Mouse (Mus musculus) forebrain, embryonic 14.5 days (tissue): ENCODE measurements at regions not wholly inside any gene's neighbourhood (a gene's known extent, or its start where the extent isn't known, plus 50 kb on each side); places are given as distances from the start of the nearest gene placed in this dataset.

Source experiments
- ATAC-seq: fragments of 200-750 bp; cut with Nextera tagmentation; 2 replicates; pipeline ENCODE4 v1.8.0; 2017; ENCODE audit warnings: mild to moderate bottlenecking, moderate library complexity
- DNase-seq: peaks from one replicate; pipeline ENCODE4 v3.0.0-alpha.2; 2015; ENCODE audit warnings: low spot score
- H3K27ac ChIP-seq: fragments of 300-500 bp; sonication (generic); 2 replicates; pipeline ENCODE4 v1.5.1; 2014; ENCODE audit warnings: low read depth, mild to moderate bottlenecking, control low read depth, low read length, moderate library complexity
- H3K27me3 ChIP-seq: fragments of 300-500 bp; sonication (generic); replicated peaks from 2 replicates; pipeline ENCODE4 v1.6.1; 2014; ENCODE audit warnings: low read length, control low read depth, mixed read lengths; ENCODE audit not compliant: control insufficient read depth, insufficient read depth
- H3K36me3 ChIP-seq: fragments of 300-500 bp; sonication (generic); 2 replicates; pipeline ENCODE4 v1.6.1; 2014; ENCODE audit warnings: low read length, control low read depth; ENCODE audit not compliant: control insufficient read depth, insufficient read depth
- H3K4me1 ChIP-seq: fragments of 300-500 bp; sonication (generic); 2 replicates; pipeline ENCODE4 v1.6.1; 2014; ENCODE audit warnings: antibody characterized with exemption, low read length, control low read depth; ENCODE audit not compliant: control insufficient read depth, insufficient read depth
- H3K4me2 ChIP-seq: fragments of 300-500 bp; sonication (generic); 2 replicates; pipeline ENCODE4 v1.6.1; 2014; ENCODE audit warnings: mild to moderate bottlenecking, control low read depth, low read length
- H3K4me3 ChIP-seq: fragments of 300-500 bp; sonication (generic); 2 replicates; pipeline ENCODE4 v1.5.1; 2014; ENCODE audit warnings: low read depth, low read length, control low read depth
- H3K9ac ChIP-seq: fragments of 300-500 bp; sonication (generic); 2 replicates; pipeline ENCODE4 v1.6.1; 2014; ENCODE audit warnings: mild to moderate bottlenecking, low read length, control low read depth, moderate library complexity
- H3K9me3 ChIP-seq: fragments of 300-500 bp; sonication (generic); replicated peaks from 2 replicates; pipeline ENCODE4 v1.6.1; 2016; ENCODE audit warnings: low read length, control low read depth, mixed read lengths; ENCODE audit not compliant: control insufficient read depth
- WGBS: fragments of 180-500 bp; shearing (Covaris S2); extraction: QIAGEN DNeasy Blood & Tissue Kit; methylation state at CpG from one replicate; pipeline ENCODE4 v1.1.7; 2014; 5-methylcytosine and 5-hydroxymethylcytosine counted together

DNA sequence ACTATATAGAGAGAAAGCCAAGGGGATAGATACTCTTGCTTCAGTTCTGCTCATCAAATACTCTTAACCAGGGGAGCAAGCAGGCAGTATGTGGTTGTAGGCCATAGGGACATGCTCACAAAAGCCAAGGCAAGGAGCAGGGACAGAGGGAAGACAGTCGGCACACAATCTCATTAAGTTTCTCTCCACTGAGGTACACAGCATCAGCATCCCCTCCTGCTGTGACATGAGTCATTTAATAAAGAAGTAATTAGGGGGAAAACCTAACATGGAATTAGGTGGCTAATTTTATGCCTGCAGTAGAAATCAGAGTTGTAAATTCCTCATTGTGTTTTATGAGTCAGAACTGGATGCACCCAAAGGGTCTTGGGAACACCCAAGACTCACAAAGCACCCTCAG lies 203.2 kb downstream of the Pdgfra start:
- Histone ChIP-seq H3K4me3 (no peak overlapping the region), H3K36me3 (no peaks in the 10 kb centered on the region), H3K4me2 (no peak overlapping the region), H3K9ac (no peak overlapping the region), H3K9me3 (no peaks in the 10 kb centered on the region), H3K27ac (no peak overlapping the region), H3K27me3 (peaks cover 14% of the 10 kb centered on the region), H3K4me1 (no peaks in the 10 kb centered on the region)
- WGBS: 6% methylated on average over 1 of the region's 1 CpGs
- DNase-seq: no peak
- ATAC-seq: no peak

DNA sequence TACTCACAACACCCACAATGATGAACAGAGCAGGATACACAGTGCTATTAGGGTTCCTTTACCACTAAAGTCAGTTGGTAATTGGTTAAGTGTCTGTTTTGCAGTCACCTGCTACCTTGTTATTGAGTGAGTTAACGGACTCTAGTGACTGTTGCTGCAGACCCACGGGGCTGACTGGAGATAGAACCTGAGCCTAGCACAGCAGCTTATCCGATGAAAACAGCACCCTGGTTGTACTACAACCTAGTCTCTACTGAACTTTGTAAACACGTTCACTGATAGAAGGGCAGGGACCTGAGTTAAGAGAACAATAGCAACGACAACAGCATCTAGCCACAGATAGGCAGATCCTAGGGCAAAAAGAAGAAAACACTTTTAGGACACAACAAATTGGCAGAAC lies 206.8 kb downstream of the Pdgfra start:
- H3K4me1 ChIP-seq: no peaks in the 10 kb centered on the region
- WGBS: 85% methylated on average over 5 of the region's 5 CpGs
- no peak overlapping the region for H3K9ac ChIP-seq
- H3K27ac ChIP-seq: no peak overlapping the region
- no peak overlapping the region for H3K4me3 ChIP-seq
- no peaks in the 10 kb centered on the region for H3K9me3 ChIP-seq
- DNase-seq (no peak), ATAC-seq (no peak)
- H3K36me3 ChIP-seq: no peaks in the 10 kb centered on the region
- H3K27me3 ChIP-seq: no peaks in the 10 kb centered on the region
- H3K4me2 ChIP-seq: no peak overlapping the region

DNA sequence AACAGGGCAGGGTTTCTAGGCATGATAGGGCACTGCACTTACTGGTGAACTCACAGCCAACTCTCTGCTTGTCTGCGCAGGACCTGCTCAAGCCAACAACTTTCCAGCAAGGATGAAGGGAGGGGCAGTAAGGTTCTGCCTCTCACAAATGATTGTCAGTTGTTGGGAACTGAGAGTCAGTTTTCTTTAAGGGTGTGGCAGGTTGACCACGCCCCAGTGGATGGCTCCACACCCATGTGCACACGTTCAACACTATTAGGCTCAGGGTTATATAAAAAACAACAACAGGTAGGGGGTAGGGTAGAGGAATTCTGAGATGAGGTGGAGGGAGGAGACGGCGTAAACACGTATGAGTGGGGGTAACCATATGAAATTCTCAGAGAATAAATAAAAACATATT lies 210.9 kb upstream of the Kit start:
- Histone ChIP-seq H3K27me3 (no peaks in the 10 kb centered on the region), H3K4me3 (no peak overlapping the region), H3K9ac (no peak overlapping the region), H3K4me1 (no peaks in the 10 kb centered on the region), H3K27ac (no peak overlapping the region), H3K9me3 (no peaks in the 10 kb centered on the region), H3K36me3 (no peaks in the 10 kb centered on the region), H3K4me2 (no peak overlapping the region)
- 87% methylated on average over 6 of the region's 6 CpGs for WGBS
- no peak for DNase-seq
- no peak for ATAC-seq

DNA sequence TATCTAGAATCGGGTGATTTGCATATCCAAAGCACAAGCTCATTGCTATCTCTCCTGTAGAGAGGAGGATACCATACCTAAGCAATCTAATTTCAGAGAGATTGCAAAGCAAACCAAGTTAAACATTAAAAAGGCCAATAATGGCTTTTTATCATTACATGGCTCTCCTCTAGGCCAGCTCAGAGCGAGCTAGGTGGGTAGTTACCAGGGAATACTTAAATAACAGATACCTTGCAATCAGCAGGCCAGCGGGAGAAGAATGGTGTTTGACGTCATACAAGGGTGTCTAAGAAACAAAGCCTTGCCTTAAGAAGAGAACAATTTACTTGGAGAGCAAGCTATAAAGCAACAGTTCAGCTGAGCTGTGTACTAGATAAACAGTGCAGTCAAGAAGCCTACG lies 207.4 kb upstream of the Kit start:
- no peaks in the 10 kb centered on the region for H3K27me3 ChIP-seq
- H3K36me3 ChIP-seq: no peaks in the 10 kb centered on the region
- no peak overlapping the region for H3K9ac ChIP-seq
- no peaks in the 10 kb centered on the region for H3K4me1 ChIP-seq
- no peak overlapping the region for H3K4me3 ChIP-seq
- no peak for ATAC-seq
- H3K4me2 ChIP-seq: no peak overlapping the region
- H3K9me3 ChIP-seq: no peaks in the 10 kb centered on the region
- 79% methylated on average over 5 of the region's 5 CpGs for WGBS
- no peak overlapping the region for H3K27ac ChIP-seq
- DNase-seq: no peak

DNA sequence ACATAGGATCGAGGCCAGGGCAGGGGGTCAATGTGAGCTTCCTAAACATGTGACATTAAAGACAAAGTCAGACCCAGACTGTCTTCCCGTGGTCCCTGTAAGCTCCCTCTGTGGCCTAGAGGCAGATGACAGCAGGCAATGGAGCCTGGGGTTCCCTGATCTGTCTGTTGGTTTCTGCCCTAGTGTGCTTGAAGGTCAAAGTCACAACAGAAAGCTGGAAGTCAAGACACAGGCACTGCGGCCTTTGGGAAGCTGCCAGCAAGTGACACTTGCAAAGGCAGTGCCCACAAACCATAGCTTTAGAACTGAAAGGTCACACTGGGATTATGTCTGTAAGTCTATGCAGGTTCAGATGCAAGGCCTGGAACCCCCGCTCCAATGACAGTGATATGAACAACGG lies 206.0 kb upstream of the Kit start:
- 90% methylated on average over 5 of the region's 5 CpGs for WGBS
- Histone ChIP-seq H3K4me1 (no peaks in the 10 kb centered on the region), H3K9ac (no peak overlapping the region), H3K27ac (no peak overlapping the region), H3K4me3 (no peak overlapping the region), H3K36me3 (no peaks in the 10 kb centered on the region), H3K27me3 (no peaks in the 10 kb centered on the region), H3K4me2 (no peak overlapping the region), H3K9me3 (0 out of 2 replicates have a peak, but pooled peaks cover 2% of the 10 kb centered on the region)
- ATAC-seq (no peak), DNase-seq (no peak)

DNA sequence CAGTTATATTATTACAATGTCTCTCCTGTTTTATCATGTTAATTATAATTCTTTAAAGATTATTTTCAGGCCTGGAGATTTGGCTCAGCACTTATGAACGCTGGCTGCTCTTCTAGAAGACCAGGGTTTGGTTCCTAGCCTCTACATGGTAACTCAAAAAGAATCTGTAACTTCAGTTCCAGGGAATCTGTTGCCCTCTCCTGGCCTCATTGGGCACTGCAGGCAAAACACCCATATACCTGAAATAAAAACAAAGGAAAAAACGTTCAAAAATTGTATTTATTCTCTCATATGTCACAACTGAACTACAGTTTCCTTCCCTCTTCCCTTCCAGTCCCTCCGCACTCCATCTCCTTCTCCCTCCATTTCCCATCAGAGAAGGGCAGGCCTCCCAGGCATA lies 201.9 kb upstream of the Kit start:
- H3K9me3 ChIP-seq: 0 out of 2 replicates have a peak, but pooled peaks cover 2% of the 10 kb centered on the region
- DNase-seq: no peak
- no peak overlapping the region for H3K9ac ChIP-seq
- no peak overlapping the region for H3K4me3 ChIP-seq
- H3K27me3 ChIP-seq: no peaks in the 10 kb centered on the region
- no peak overlapping the region for H3K4me2 ChIP-seq
- no peak overlapping the region for H3K27ac ChIP-seq
- WGBS: 62% methylated on average over 3 of the region's 3 CpGs
- no peaks in the 10 kb centered on the region for H3K36me3 ChIP-seq
- no peaks in the 10 kb centered on the region; the same call in 1 of the 2 replicates for H3K4me1 ChIP-seq
- no peak for ATAC-seq

DNA sequence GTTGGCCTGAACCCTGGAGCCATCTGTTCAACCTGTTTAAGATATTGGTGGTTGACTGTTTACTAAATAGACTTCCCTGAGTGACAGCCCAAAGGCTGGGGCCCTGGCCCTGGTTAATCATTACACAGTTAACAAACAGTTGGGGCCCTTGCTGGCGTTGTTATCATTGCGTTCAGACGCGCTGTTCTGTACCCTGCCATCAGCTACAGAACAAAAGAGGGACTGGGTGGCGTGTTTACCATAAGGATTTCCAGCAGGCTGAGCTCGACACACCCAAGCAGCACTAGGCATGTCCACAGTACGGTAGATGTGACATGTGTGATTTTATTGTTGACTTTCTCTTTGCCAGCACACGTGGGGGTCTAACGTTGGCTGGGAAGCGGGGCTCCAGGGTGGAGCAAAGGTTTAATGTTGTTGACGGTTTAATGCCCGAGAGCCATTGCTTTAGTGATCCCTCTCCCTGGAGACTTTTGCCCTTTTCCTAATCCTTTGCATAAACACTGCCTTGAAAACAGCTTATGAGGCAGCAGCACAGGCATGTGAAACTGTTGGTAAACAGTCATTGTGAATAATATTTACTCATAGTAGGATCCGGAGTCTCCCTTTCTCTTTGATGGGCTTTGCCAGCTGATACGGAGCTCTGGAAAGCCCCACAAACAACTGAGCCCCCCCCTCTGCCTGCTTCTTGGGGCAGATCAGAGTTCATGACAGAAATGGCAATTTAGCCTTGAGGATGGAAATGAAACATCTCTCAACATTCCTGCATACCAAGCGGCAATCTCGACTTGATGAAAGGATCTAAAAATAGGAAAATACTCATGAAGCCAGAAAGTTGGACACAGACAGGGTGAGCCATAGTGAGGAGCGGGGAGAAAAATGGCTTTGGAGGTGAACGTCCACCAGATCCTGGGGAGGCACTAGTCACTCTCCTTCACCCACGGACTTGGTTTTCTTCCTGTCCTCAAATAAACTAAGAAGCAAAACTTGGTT lies 197.1 kb upstream of the Kit start:
- ATAC-seq (no peak), DNase-seq (peak; percentile 16)
- Histone ChIP-seq H3K36me3 (no peaks in the 10 kb centered on the region), H3K9me3 (no peaks in the 10 kb centered on the region), H3K4me1 (no peaks in the 10 kb centered on the region; the same call in 1 of the 2 replicates), H3K9ac (no peak overlapping the region), H3K4me2 (no peak overlapping the region), H3K27ac (no peak overlapping the region), H3K4me3 (no peak overlapping the region), H3K27me3 (no peaks in the 10 kb centered on the region)
- WGBS: 66% methylated on average over 19 of the region's 19 CpGs

DNA sequence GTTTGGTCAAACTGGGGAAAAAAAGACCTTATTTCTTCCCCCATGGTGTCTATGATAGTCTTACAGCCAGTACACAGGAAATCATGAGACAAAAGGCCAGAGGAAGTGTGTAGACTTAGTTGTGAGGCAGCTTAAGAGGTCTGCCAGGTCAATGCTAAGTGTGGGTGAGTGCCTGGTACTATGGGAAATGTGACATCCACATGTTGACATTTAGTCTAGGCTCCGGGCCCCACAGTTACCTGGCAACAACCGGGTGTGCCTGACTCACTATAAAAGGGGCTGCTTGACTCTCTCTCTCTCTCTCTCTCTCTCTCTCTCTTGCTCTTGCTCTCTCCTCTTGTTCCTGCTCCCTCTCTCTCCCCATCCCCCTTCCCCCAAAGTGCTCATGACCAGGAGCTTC lies 196.1 kb upstream of the Kit start:
- WGBS: 82% methylated on average over 2 of the region's 2 CpGs
- DNase-seq: no peak
- no peaks in the 10 kb centered on the region; the same call in 1 of the 2 replicates for H3K4me1 ChIP-seq
- H3K4me2 ChIP-seq: no peak overlapping the region
- no peak overlapping the region for H3K9ac ChIP-seq
- no peaks in the 10 kb centered on the region for H3K36me3 ChIP-seq
- H3K9me3 ChIP-seq: no peaks in the 10 kb centered on the region
- H3K27me3 ChIP-seq: no peaks in the 10 kb centered on the region
- no peak for ATAC-seq
- H3K27ac ChIP-seq: no peak overlapping the region
- H3K4me3 ChIP-seq: no peak overlapping the region

DNA sequence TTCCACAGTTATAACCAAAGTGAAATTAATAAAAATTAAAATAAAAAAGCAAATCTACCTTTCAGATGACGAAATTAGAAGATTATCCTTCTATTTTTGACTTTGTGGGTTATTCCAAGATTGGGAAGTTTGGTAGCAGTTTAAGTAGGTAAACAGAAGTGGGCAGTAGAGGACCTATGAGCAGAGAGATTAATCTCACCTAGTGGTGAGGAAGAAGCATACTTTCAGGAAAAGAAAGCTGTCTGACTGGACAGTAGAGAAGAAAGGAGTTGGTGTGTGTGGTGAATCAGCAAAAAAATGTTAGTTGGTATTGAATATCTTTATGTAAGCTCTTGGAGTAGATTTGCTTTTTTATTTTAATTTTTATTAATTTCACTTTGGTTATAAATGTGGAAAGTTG lies 194.4 kb upstream of the Kit start:
- Histone ChIP-seq H3K9ac (no peak overlapping the region), H3K4me1 (no peaks in the 10 kb centered on the region; the same call in 1 of the 2 replicates), H3K36me3 (no peaks in the 10 kb centered on the region), H3K4me3 (no peak overlapping the region), H3K4me2 (no peak overlapping the region), H3K27ac (no peak overlapping the region), H3K27me3 (no peaks in the 10 kb centered on the region), H3K9me3 (no peaks in the 10 kb centered on the region)
- ATAC-seq (no peak), DNase-seq (no peak)
- 59% methylated on average over 1 of the region's 1 CpGs for WGBS
